Mouse (Mus musculus) skeletal muscle tissue, adult 2 months (tissue): Measurements from ENCODE around the gene Zdhhc17.

ENCODE experiments used
- DNase-seq: peaks from one replicate; pipeline ENCODE4 v3.0.0-alpha.2; 2012; ENCODE audit warnings: low read depth, low spot score

Gene Zdhhc17

GRCm38 (mm10) chr10:110958879-110959278, 51.1 kb downstream of the Zdhhc17 start:
- no peak for DNase-seq

DNA sequence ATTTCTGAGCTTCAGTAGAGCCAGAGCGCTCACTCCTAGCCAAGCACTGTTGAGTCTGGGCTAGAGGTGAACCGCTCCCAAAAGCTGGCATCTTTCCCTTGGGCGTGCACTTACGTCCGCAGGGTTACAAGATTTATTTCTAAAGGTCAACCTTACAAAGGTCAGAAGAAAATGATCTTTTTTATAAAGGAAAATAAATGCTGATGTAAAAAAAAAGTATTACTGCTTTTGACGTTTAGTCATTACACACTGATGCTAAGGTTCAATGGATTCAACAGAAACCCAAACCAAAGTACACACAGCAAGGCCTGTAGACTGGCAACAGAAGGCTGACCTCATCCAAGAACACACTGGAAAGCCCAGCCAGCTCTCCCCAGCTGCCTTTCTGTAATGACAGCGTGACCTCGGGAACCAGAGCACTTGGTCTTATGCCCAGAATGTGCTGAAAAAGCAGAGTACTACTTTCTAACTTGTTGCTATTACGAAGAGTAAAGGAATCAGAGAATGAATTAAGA, 56.9 kb downstream of the Zdhhc17 start:
- peak; percentile 92 for DNase-seq

DNA sequence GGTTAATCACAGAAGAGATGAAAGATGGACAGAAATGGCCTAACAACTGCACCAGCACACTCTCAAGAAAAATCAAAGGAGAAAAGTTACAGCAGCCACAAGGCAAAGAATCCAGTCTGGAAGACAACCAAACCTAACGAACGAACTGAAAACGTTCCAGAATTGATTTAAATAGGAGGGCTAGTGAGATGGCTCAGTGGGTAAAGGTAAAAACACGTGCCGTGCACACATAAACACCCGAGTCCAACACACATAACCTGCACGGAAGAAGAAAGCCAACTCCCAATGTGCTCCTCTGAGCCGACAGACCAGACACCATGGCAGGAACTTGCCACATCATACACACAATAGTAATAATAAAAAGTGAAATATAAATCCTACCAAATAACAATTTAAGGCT, 57.7 kb downstream of the Zdhhc17 start:
- no peak for DNase-seq

DNA sequence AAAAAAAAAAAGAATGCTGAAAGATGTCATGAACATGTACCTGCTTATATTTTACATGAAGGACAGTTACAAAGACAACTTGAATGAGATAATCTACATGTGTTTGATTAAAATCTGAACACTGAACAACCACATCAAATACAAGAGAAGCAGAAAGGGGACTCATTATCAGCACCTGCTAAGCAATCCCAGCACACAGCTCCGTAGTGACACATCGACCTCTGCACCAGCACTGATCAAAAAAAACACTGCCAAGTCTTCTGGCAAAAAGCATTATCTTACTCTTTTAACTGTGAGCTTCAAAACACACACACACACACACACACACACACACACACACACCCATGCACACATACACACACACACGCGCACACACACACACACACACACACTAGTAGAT, 58.2 kb downstream of the Zdhhc17 start:
- DNase-seq: no peak

DNA sequence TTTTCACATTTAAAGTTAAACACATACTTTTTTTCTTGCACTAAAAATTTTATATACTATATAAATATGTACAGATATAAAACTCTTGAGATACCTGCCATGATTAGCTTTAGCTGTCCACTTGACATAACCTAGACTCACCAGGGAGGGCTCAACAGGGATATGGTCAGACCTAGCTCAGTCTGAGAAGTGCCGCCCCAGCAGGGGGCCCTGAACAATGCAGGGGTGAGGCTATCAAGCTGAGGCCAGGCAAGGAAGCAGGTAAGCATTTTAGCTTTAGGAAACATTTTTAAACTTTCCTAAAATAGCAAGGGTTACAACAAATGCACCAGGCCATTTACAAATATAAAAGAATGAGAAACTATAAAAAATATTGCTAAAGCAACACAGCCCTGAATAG, 58.8 kb downstream of the Zdhhc17 start:
- no peak for DNase-seq

- DNase-seq: no peak
These were observed 62.4 kb downstream of the Zdhhc17 start for GRCm38 (mm10) chr10:110947574-110947973.

DNA sequence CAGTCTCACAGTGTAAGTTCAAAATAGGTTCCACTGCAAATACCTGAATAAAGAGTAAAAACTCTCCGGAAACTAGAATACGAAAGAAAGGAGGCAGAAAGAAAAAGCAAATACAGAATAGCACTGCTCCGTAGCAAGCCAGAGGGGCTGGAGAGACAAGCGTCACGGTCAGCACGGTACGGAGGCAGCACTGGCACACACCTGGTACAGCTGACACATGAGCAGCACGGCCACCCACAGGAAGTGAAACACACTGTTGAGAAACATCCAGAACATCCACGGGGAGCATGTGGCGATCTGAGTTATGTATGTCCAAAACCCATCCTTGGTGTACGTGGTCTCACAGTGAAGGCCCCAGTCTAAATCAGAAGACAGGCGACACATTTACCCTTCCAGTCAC, 64.0 kb downstream of the Zdhhc17 start:
- no peak for DNase-seq

- no peak for DNase-seq
These were observed 65.8 kb downstream of the Zdhhc17 start for GRCm38 (mm10) chr10:110944175-110944574.

GRCm38 (mm10) chr10:110942806-110943205, 67.1 kb downstream of the Zdhhc17 start:
- no peak for DNase-seq

GRCm38 (mm10) chr10:110941968-110942367, 68.0 kb downstream of the Zdhhc17 start:
- DNase-seq: no peak

- DNase-seq: no peak
These were observed 69.1 kb downstream of the Zdhhc17 start for GRCm38 (mm10) chr10:110940740-110941398.

DNA sequence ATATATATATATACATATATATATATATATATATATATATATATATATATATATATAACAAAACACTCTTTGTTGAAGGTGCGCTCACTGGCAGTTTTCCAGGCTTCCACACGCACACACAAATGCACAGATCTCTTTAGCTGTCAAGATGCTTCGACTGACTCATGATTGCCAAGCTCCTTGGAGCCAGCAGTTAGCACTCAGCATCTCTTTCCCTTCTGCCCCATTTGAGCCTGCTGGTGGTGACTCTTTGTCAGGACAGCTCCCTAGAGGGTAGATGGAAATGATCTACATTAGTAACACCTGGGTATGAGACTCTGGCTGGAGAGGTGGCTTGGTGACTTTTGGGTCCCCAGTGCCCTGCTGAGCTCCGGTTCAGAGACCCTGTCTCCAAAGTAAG, 70.2 kb downstream of the Zdhhc17 start:
- DNase-seq: no peak

DNA sequence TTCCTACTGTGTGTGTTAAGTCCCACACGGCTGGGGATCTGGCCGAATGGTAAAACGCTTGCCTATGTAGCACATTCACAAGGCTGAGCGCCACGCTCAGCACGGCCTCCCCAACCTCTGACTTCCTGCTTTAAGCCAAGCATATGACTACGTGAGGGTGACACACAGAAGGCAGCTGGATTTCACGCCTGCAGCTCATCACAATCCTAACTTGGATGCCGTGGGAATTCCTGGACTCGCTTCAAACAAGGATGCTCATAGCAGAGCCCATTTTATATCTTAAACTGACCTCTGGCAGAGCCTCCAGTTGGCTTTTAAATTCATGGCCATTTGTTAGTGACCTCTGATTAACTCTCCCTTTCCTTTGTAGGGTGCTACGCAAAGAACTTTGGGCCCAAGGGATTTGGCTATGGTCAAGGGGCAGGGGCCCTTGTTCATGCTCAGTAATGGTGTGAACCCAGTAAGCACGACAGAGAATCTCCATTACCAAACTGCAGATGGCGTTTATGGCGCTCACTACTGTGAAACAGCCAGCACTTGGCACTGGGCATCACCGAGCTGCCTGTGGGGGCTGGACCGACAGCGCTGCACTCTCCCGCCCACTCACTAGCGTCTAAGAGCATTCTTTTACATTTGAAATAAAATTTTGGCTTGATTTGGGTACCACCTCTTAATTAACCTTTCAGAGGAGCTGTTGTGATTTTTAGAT, 70.9 kb downstream of the Zdhhc17 start:
- no peak for DNase-seq

DNA sequence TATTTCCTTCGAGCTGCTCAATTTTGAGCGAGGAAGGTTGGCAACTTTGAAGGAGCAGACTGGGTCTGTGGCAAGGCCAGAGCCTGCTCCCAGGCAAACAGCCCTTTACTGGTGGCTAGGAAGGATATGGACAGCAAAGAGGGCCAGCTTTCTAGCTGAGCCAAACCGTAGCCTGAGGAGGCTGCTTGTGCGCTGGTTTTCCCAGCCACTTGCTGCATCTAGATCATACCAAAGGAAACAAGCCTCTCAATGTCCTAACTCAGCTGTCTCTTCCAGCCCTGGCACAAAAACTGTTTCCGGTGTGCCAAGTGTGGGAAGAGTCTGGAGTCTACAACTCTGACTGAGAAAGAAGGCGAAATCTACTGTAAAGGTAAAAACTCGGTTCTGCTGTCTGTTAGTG, 71.6 kb downstream of the Zdhhc17 start:
- DNase-seq: peak; percentile 30

GRCm38 (mm10) chr10:110935669-110936068, 74.3 kb downstream of the Zdhhc17 start:
- no peak for DNase-seq

GRCm38 (mm10) chr10:110935081-110935480, 74.9 kb downstream of the Zdhhc17 start:
- no peak for DNase-seq

- no peak for DNase-seq
These were observed 76.4 kb downstream of the Zdhhc17 start for GRCm38 (mm10) chr10:110933584-110933983.

DNA sequence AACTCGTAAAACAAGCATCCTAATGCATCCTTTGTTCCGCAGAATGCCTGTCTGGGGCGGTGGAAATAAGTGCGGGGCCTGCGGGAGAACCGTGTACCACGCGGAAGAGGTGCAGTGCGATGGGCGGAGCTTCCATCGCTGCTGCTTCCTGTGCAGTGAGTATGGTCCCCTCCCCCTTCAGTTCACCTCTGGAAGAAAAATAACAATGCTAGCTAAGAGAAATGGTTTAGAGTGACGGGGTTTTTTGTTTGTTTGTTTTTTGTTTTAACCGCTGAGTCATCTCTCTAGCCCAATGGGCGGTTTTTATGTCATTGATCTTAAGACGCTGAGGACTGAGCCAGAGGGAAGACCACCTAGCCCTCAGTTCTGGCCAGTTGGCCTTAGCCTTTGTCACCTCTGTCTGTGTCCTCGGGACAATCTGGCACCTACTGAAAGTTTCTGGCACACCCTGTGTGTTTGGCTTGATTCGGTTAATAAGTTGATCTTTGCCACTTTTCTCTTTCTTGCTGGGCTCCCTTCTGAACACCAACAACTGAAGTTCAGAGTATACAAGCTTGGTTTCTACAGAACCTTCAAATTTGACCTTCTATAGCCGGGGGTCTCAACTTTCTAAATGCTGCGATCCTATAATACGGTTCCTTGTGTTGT, 77.9 kb downstream of the Zdhhc17 start:
- no peak for DNase-seq

- no peak for DNase-seq
These were observed 78.6 kb downstream of the Zdhhc17 start for GRCm38 (mm10) chr10:110931161-110931912.

DNA sequence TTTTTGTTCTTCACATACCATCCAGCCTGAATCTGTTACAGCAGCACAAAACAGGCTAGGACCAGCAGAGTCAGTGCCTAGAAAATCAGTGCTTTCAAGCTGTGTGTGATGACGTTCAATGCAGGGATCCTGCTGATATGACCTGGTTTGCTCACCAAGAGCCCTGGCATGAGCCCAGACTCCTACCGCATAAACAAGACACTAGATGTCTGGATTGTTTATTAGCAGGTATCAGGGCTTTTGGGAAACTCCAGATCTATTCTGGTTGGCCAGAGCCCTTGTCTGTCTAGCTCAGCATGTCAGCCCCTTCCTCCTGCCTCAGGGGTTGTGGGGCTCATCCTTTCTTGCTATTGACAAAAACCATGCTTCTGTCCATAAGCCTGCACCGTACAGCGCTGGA, 80.2 kb downstream of the Zdhhc17 start:
- no peak for DNase-seq

DNA sequence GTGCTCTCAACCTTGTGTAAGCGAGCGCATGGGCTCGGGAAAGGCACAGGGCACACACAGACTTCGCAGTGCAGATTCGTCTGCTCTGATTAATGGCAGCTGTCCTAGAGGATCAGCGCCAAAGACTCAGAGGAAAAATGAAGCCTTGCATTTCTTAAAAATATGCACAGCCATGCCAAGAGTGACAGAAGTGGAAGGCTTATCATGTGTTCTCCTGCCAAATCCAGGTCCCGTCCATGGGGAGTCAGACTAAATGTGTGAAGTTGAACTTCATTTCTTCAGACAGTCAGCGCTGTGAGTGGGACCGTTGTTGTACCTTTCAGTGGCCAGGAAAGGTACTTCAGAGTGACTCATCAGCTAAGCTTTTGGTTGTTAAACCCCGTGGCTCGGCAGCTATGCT, 82.4 kb downstream of the Zdhhc17 start:
- peak; percentile 30 for DNase-seq

DNA sequence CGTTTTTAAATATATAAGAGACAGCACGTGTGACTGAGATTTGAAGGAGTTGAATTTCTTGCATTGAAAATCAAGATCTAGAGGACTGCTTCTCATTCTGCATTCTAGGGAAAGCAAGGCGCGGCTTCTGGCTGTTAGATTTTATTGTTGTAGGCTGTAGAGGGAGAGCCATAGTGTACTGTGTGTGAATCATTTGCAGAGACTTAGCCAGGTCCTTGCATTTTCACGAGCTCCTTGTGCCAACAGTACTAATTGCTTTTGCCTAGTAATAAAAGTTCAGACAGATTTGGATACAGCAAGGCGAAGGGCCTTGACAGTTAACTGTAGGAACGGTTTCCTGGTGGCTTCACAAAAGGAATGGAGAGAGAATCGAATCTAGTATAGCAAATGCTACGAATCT, 87.3 kb downstream of the Zdhhc17 start:
- DNase-seq: no peak
